Mouse (Mus musculus) layer of hippocampus, adult 2 months (tissue): ENCODE results near the gene D17Wsu92e. TPM values are rescaled to one million over a fixed set of nuclear protein-coding genes. Genes with fewer than 3 reads are reported as not detected.

Experiments used
- DNase-seq, 2 experiments: peaks; one replicate each; pipeline ENCODE4 v3.0.0; 2022; ENCODE audit warnings: low spot score in 2 of 2
- H3K27ac ChIP-seq: fragments of 200-600 bp; 2 replicates; pipeline ENCODE4 v1.8.1; 2022
- H3K4me3 ChIP-seq: fragments of 200-600 bp; 2 replicates; pipeline ENCODE4 v1.8.1; 2022; ENCODE audit warnings: mild to moderate bottlenecking
- CTCF ChIP-seq: fragments of 200-600 bp; conservative IDR thresholded peaks from 2 replicates; pipeline ENCODE4 v1.8.1; 2022; ENCODE audit warnings: antibody characterized with exemption, mild to moderate bottlenecking, moderate library complexity
- total RNA-seq, 2 experiments: library from RNA; stranded (reverse); gene quantifications; 2 replicates each; pipeline ENCODE4 v1.2.3; 2021

The D17Wsu92e gene
- total RNA-seq, 2 experiments from 2014 or later, result 192 to 197 TPM

DNA sequence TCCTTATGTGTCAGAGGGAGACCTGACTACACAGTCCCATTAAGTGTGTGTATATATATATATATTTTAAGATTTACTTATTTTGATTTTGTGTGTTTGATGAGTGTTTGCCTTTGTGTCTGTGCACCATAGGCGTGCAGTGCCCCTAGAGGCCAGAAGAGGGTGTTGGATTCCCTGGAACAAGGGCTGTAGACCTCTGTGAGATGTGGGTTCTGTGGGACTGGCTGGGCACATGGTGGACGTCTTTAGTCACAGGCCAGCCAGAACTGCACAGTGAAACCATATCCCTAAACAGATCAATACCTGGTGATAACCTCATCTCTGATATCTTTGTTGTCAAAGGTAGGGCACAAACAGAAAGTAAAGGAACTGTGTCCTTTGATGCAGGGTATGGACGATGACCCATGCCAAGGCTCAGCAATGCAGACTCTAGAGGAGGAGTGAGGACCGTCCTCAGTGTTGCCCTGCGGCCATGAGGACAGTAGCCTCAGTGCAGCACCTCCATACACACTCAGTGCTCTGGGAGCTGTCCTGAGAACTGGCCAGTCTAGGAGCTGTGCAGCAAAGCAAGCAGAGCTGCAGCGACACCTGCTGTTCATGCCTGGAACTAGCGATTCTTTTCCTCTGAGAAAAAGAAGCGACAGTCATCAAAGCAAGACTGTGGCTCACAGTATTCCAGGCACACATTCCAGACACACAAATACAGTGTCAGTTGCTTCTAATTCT lies 51.5 kb downstream of the D17Wsu92e start:
- H3K27ac ChIP-seq, result peak overlapping the region; percentile 7; the same call in 1 of the 2 replicates
- DNase-seq, result peak; percentile 41 to 81
- TF ChIP-seq CTCF, result peak; percentile 90
- no peak overlapping the region for H3K4me3 ChIP-seq

DNA sequence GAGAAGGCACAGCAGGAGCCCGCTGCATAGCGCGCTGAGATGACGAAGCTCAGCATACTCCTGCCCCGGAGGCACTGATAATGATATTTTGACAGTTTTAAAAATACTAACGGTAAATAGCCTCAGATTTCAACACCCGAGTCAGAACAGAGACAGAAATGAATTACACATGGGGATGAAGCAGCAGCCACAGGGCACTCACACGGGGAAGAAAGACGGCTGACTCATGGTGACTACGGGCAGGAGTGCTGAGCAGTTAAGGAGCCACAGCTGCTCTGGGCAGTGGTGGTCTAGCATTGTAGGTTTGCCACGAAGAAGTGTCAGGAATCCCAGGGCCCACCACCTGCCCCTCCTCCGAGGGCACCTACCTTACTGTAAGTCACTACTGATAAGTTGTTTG lies 52.9 kb downstream of the D17Wsu92e start:
- Histone ChIP-seq H3K27ac (peak overlapping the region; percentile 60), H3K4me3 (no peak overlapping the region)
- DNase-seq, result no peak
- no peak for TF ChIP-seq CTCF

DNA sequence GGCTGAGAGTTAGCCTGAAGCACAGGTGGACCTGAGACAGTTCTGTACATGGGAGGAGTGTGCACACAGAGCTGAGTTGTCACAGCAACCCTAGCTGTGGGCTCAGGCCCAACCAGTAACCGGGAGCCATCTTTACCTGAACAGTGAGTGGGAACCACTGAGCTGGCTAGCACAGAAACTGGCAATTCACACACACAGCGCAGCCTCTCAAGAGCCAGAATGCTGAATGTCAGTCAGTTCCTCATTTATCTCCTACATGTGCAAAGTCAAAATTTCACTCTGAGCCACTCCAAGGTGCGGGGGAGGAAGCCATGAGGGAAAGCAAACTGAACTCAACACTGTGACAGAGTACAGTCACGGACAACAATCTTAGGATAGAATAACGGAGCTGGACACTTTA lies 53.3 kb downstream of the D17Wsu92e start:
- peak overlapping the region; percentile 60 for H3K27ac ChIP-seq
- TF ChIP-seq CTCF, result no peak
- DNase-seq, result peak in 1 of 2 experiments; percentile 34
- H3K4me3 ChIP-seq, result no peak overlapping the region

DNA sequence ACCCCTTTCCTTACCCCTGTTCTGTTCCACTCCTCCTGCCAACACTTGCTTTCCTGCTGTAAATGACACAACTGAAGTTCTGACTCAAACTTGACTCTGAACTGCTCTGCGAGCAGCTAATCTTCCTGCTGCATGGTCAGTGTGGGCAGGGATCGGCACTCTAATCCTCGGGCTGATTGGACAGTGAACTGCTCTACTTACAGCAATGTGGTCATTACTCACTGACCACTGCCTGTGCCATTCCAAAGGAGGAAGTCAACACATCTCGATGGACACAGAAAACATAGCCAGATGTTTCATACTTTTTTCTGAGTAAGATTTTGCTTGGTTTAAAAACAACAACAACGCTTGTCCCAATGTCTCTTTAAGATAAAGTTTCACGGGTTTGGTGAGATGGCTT lies 55.4 kb downstream of the D17Wsu92e start:
- no peak for DNase-seq
- Histone ChIP-seq H3K4me3 (no peak overlapping the region), H3K27ac (no peak overlapping the region)
- TF ChIP-seq CTCF, result no peak

DNA sequence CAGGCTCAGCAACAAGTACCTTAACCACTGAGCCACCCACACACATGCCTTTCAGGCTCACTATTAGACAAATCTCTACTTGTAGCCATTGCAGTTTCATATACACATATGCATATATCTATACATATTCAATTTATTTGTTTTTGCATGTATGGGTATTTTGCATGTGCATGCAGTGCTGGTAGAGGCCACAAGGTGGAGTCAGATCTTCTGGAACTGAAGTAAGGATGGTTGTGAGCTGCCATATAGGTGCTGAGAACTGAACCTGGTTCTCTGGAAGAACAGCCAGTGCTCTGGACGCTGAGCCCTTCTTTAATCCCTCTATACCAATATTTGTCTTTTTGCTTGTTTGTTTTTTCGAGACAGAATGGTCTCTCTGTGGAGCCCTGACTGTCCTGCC lies 56.0 kb downstream of the D17Wsu92e start:
- no peak overlapping the region for H3K27ac ChIP-seq
- H3K4me3 ChIP-seq, result no peak overlapping the region
- peak; percentile 67 for TF ChIP-seq CTCF
- DNase-seq, result no peak

DNA sequence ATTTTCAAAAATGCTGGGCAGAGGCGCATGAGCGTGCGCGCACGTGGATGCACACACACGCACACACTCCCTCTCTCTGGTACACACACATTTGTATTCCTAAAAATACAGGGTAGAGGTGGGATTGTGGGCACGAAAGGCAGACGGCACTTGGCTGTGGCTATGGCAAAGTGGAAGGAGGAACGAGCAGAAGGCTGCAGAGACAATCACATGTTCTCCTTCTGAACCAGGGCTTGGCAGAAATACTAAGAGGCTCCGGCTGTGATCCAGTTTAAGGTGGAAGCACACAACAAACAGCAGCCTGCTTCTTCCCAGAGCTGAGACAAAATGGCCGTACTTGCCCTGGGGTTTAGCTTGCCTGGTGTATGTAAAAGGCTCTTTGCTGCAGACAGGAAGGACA lies 57.6 kb downstream of the D17Wsu92e start:
- no peak for TF ChIP-seq CTCF
- peak; percentile 34 to 53 for DNase-seq
- H3K4me3 ChIP-seq, result no peak overlapping the region
- H3K27ac ChIP-seq, result peak overlapping the region; percentile 77

DNA sequence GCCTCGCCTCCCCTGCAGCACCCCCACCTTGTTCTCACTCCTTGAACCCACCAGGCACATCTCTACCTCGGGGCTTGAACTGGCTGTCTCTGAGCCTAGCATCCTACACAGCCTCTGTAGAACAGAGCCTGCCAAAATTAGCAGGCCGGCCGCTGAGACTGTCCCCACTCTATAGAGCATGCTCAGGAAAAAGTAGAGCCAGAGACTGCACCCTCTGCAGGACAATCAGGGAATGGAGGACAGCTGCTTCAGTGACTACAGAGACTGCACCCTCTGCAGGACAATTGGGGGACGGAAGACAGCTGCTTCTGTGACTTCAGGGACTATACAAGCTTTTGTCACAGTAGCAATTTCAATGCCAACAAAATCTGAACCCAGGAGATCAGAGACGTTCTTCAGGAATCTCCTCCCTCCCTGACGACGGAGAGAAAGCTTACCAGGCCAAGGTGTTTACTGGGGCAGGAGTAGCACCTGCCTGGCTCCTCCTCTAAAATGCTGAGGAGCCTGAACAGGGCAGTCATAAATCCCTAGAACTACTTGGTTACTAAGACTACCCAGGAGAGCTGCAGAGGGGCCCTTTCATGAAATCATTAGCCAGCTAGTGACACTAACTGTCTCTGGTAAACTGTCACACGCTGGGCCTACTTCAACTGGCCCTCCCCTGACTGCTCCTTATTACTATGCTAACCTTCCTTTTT lies 58.7 kb downstream of the D17Wsu92e start:
- TF ChIP-seq CTCF, result peak; percentile 98
- Histone ChIP-seq H3K27ac (peak overlapping the region; percentile 77), H3K4me3 (no peak overlapping the region)
- DNase-seq, result peak; percentile 86 to 90

DNA sequence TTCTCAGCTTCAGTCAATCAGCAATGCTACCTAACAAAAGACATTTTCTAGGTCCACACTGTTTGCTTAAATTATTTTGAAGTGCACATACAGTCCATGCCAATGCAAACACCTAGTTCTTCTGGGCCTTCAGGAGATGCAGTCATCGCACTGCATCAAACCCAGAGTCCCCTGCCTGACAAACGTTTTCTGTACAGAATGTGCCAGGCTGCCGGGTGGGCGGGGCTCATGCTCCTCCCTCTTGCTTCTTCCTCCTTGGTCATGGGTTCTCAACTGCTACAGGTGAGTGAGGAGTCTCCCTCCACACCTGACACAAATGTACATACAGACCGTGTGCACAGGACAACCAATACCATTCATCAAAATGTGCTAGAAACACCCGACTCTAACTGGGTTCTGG lies 60.3 kb downstream of the D17Wsu92e start:
- no peak for DNase-seq
- TF ChIP-seq CTCF, result no peak
- H3K27ac ChIP-seq, result peak overlapping the region; percentile 60
- H3K4me3 ChIP-seq, result no peak overlapping the region

DNA sequence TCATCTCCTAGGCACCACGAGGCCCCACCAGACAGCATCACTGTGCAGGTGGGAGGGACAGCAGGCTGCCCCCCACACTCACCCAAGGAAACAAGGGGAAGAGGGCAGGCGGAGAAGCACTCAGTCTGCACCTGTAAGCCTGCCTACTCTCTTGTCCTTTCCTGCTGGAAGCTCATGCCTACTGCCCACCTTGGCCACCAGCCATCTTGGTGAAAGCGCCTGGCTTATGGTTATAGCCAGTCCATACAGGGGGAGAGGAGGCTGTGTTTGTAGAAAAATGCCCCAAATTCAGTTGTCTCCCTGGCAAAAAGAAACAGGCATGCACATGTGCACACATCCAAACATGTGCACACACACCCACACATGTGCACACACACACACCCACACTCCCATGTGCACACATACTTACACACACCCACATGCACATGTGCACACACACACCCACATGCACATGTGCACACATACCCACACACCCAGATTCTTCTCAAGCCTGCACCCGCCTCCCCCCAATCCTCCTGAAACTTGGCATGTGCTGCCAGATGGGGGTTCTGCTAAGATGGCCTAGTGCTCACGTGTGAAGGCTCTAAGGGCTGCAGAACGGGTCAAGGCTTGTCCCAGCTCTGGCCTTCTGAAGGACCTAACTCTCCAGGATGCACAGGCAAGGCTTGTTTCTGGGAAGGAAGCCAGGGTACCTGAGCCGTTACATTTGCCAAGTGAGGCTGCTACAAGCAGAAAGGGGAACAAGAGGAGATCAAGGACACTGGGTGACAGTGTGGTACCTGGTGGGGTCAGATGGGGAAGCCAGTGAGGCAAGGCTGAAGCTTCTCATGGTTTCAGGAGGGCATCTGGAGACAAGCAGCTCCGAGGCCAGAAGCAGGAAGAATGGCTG lies 68.9 kb downstream of the D17Wsu92e start:
- peak; percentile 23 to 25 for DNase-seq
- Histone ChIP-seq H3K4me3 (no peak overlapping the region), H3K27ac (peak overlapping the region; percentile 79)
- TF ChIP-seq CTCF, result no peak

DNA sequence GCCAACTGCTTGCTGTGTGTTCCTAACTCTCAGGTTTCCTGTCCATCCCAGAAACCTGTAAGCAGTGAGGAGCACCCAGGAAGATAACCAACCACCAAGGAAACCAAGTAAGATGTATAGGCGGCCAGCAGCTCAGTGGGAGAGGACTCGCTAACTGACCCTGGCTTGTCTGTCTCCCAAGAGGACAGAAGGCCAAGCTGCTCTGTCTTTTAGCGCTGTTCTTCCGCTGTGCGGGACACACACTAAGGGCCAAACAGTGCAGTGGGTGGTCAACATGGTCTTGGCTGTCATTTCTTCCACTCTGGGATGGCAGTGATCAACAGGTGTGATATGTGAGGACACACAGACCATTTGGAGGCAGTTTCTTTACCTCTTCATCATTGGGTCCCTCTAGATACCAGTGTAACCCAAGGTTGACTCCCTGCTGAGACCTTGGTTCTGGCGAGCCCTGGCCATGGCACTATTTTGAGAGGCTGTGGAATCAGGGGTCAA lies 70.0 kb downstream of the D17Wsu92e start:
- DNase-seq, result no peak
- no peak for TF ChIP-seq CTCF
- Histone ChIP-seq H3K4me3 (no peak overlapping the region), H3K27ac (peak overlapping the region; percentile 79)

DNA sequence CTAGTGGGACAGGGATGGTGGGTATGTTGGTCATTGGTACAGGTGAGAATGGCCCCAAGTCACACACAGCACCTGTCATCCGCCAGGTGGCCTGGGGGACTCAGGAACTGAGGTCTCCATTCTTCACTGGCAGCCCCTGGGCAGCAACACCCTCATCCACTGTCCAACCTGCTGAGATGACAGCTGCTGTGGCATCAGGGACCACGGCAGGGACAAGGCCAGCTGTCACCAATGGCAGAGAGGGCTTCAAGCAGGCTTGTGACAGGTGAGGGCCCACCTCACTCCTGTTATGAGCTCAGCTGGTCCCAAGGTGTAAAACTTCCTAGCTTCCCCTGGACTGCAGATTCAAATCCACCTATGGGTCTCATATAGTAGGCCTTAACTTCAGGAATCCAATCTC lies 72.3 kb downstream of the D17Wsu92e start:
- Histone ChIP-seq H3K4me3 (no peak overlapping the region), H3K27ac (no peak overlapping the region)
- TF ChIP-seq CTCF, result no peak
- no peak for DNase-seq

DNA sequence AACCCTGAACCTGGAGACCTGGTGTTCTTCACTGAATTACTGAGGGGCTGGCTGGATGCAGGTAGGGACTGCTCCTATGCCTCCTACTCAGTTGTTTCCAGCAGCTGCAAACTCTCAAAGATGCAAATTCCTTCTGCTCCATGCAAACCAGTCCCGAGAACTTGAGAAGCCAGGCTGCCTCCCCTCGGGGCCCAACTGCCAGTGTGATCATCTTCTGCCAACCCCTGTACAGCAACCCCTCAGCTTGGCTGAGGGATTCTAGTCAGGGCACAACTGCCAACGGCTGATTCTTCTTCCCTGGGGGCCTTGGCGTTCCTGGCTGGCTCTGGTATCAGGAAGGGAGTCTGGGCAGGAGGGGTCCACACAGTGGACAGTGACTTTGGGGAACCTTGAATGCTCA lies 74.0 kb downstream of the D17Wsu92e start:
- Histone ChIP-seq H3K4me3 (no peak overlapping the region), H3K27ac (no peak overlapping the region)
- DNase-seq, result no peak
- TF ChIP-seq CTCF, result no peak

DNA sequence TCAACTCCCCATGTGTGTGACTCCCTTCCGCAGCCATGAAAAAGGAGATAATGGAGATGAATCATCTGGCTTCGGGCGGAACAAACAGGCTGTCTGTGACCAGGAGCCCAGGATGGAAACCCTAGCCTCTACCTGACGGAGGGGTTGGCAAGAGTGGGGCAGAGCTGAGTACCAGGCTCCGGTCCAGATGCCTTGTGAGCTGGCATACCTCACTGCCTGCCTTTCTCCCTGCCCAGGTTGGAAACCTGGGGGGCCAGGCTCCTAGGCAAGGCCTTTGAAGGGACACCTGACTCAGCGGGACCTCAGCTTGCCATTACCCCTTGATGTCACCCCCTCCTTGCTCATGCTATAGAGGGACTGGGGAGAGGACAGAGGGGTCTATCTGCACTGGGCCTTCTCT lies 79.5 kb downstream of the D17Wsu92e start:
- no peak for DNase-seq
- Histone ChIP-seq H3K27ac (no peak overlapping the region), H3K4me3 (no peak overlapping the region)
- TF ChIP-seq CTCF, result no peak
